ENCODE assay signal across 14 mouse cellular contexts in genomic region chr1:90396660-90397059, GRCm38 (mm10).
"Had no signal": no experiment of that assay in that cellular context is flagged by ENCODE, and none has a peak within 500 bp of the region (broad histone marks: within the 10 kb centered on the region; RNA-seq: fewer than 3 reads in every experiment).

No protein-coding gene starts in this region.

- ATAC-seq: intestine, embryonic 16.5 days; lung, postnatal 0 days; midbrain, embryonic 15.5 days had no signal

- H3K27ac ChIP-seq: kidney, embryonic 15.5 days; liver, embryonic 15.5 days; midbrain, embryonic 15.5 days; stomach, embryonic 15.5 days had no signal

- H3K36me3 ChIP-seq: kidney, embryonic 15.5 days; liver, embryonic 15.5 days; midbrain, embryonic 10.5 days; midbrain, embryonic 15.5 days; stomach, embryonic 15.5 days had no signal

- H3K4me1 ChIP-seq: liver, embryonic 15.5 days; midbrain, embryonic 15.5 days; stomach, embryonic 15.5 days had no signal

- H3K9ac ChIP-seq: kidney, embryonic 15.5 days; liver, embryonic 15.5 days; midbrain, embryonic 15.5 days; stomach, embryonic 15.5 days had no signal

- H3K4me3 ChIP-seq: kidney, embryonic 15.5 days; liver, embryonic 15.5 days; midbrain, embryonic 10.5 days; midbrain, embryonic 15.5 days; stomach, embryonic 15.5 days had no signal

- H3K27me3 ChIP-seq: liver, embryonic 15.5 days; midbrain, embryonic 15.5 days; stomach, embryonic 15.5 days had no signal

- DNase-seq: kidney, adult 2 months; kidney, postnatal 14 days; layer of hippocampus, postnatal 36 days; lung, adult 2 months; lung, postnatal 4 days; thymus, postnatal 36 days had no signal

- H3K4me2 ChIP-seq: kidney, embryonic 15.5 days; liver, embryonic 11.5 days; liver, embryonic 15.5 days; midbrain, embryonic 15.5 days; stomach, embryonic 15.5 days had no signal

- H3K9me3 ChIP-seq: kidney, embryonic 15.5 days; liver, embryonic 15.5 days; midbrain, embryonic 10.5 days; midbrain, embryonic 15.5 days; stomach, embryonic 15.5 days had no signal
